Comparison of ENCODE assay signal across 18 mouse cellular contexts in the genomic region with DNA sequence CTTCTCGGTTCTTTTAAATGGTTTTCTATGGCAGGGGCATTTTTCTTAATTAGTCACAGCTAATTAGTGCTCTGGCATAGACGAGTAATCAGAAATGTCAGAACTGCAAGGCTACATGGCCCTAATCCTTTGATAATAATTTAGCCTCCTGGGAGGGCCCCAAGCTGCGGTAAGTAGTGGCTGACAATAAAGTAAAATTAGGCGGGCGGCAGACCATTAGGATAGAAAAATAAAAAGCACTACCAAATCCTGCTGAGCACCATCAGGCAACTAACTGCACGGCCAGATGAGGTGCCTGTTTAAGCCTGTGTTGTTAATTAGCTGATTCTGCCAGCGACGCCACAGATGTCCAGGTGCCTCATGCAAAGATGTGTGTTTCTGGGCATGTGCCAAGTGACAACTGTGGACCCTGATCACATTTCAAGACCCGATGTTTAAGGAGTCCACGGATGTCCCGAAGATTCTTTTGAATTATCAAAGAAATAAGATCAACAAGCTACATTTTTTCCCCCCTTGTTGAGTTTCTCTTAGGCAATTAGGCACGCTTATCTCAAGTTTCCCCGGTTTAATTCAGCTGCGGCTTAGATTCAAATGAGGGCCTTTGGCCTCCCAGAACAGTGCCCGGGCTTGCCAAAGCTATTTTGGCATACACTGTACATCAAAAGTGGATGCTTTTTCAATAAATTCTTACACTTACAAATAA. TPM values are rescaled to one million over a fixed set of nuclear protein-coding genes. Genes with fewer than 3 reads are reported as not detected.
DNase-seq lines count a peak whose midpoint lies in the region; ATAC-seq and TF ChIP-seq lines count a peak whose summit lies in the region.
"Had no signal": no experiment of that assay in that cellular context is flagged by ENCODE, and none has a peak within 500 bp of the region (broad histone marks: within the 10 kb centered on the region; RNA-seq: fewer than 3 reads in every experiment).

No protein-coding gene starts in this region.

- H3K4me2 ChIP-seq in forebrain, postnatal 0 days (ENCODE audit: low read depth): no peak overlapping the region
- H3K4me2 ChIP-seq in midbrain, embryonic 12.5 days (replicated peaks): no peak overlapping the region
- H3K4me2 ChIP-seq: lung, embryonic 15.5 days had no signal

- 6% methylated on average over 15 of the region's 15 CpGs for whole genome bisulfite sequencing in forebrain, postnatal 0 days
- WGBS in midbrain, embryonic 12.5 days: 22% methylated on average over 15 of the region's 15 CpGs

- TF ChIP-seq CTCF in forebrain, postnatal 0 days (IDR thresholded peaks at IDR 0.05; ENCODE audit: low read depth): no peak

- H3K9ac ChIP-seq in forebrain, postnatal 0 days: no peak overlapping the region
- H3K9ac ChIP-seq in midbrain, embryonic 12.5 days (replicated peaks): no peak overlapping the region
- H3K9ac ChIP-seq: lung, embryonic 15.5 days had no signal

- H3K27ac ChIP-seq in forebrain, postnatal 0 days (ENCODE audit: low read depth, low read length): no peak overlapping the region
- no peak overlapping the region for H3K27ac ChIP-seq in midbrain, embryonic 12.5 days (replicated peaks)
- H3K27ac ChIP-seq: heart, adult 2 months; lung, embryonic 15.5 days had no signal

- peaks cover 44% of the 10 kb centered on the region for H3K27me3 ChIP-seq in forebrain, postnatal 0 days (ENCODE audit: insufficient read depth, low read length)
- H3K27me3 ChIP-seq in midbrain, embryonic 12.5 days: peaks cover 74% of the 10 kb centered on the region
- H3K27me3 ChIP-seq: lung, embryonic 15.5 days had no signal

- H3K36me3 ChIP-seq in forebrain, postnatal 0 days (ENCODE audit: insufficient read depth): no peaks in the 10 kb centered on the region
- no peaks in the 10 kb centered on the region for H3K36me3 ChIP-seq in midbrain, embryonic 12.5 days
- H3K36me3 ChIP-seq: lung, embryonic 15.5 days had no signal

- no peaks in the 10 kb centered on the region for H3K4me1 ChIP-seq in forebrain, postnatal 0 days (ENCODE audit: insufficient read depth)
- peaks cover 9% of the 10 kb centered on the region; the same call in 1 of the 2 replicates for H3K4me1 ChIP-seq in midbrain, embryonic 12.5 days
- H3K4me1 ChIP-seq: lung, embryonic 15.5 days had no signal

- ATAC-seq in forebrain, postnatal 0 days: peak; percentile 54; the same call in 1 of the 2 replicates
- ATAC-seq in midbrain, embryonic 12.5 days (ENCODE audit: low FRiP score, low read depth): peak; percentile 82
- ATAC-seq: activated CD4-positive, CD25-positive, alpha-beta regulatory T cell, adult 4 months had no signal

- no peaks in the 10 kb centered on the region for H3K9me3 ChIP-seq in forebrain, postnatal 0 days (ENCODE audit: low read length)
- H3K9me3 ChIP-seq in midbrain, embryonic 12.5 days: no peaks in the 10 kb centered on the region
- H3K9me3 ChIP-seq: lung, embryonic 15.5 days had no signal

- H3K4me3 ChIP-seq in forebrain, postnatal 0 days (ENCODE audit: low read depth, low read length): no peak overlapping the region
- no peak overlapping the region for H3K4me3 ChIP-seq in midbrain, embryonic 12.5 days
- H3K4me3 ChIP-seq: heart, adult 2 months; lung, embryonic 15.5 days had no signal

- DNase-seq in embryo, embryonic 11 days: peak; percentile 39
- DNase-seq in embryo, embryonic 10 days (ENCODE audit: low spot score): no peak
- DNase-seq in forebrain, postnatal 0 days: peak; percentile 39
- DNase-seq in retina, embryonic 14.5 days (ENCODE audit: low spot score): peak; percentile 65
- no peak for DNase-seq in B cell, adult 2 months
- no peak for DNase-seq in adrenal gland, adult 8-10 months
- DNase-seq in urinary bladder, adult 18-20 months (ENCODE audit: low spot score in 2 of 2): no peak
- DNase-seq: heart, adult 2 months; heart, postnatal 36 days; thymus, adult 2 months had no signal

RNA-seq across cellular contexts. Expression of gene Fezf1, which starts 32.8 kb away (rescaled TPM):
- 6.1 and 19.7 TPM in 2 replicates for total RNA-seq in forebrain, postnatal 0 days (2014; rRNA removed)
- polyA plus RNA-seq in forebrain, postnatal 0 days (2015; fragmentation: Nextera tagmentation; extraction: Ambion mirVana): 4.5 and 10.0 TPM in 2 replicates
- polyA plus RNA-seq in midbrain, embryonic 12.5 days (2016; fragmentation: Nextera tagmentation; extraction: Ambion mirVana): 0.73 and 4.5 TPM in 2 replicates
- total RNA-seq in adrenal gland, adult 8-10 months (2022): not detected
- total RNA-seq: common myeloid progenitor, adult 5-6 weeks; heart, adult 2 months; heart, postnatal 36 days; layer of hippocampus, postnatal 10 days; MEL had no signal
- polyA plus RNA-seq: activated CD4-positive, CD25-positive, alpha-beta regulatory T cell, adult 4 months; C2C12; heart, adult 2 months; kidney, embryonic 14.5 days; lung, embryonic 15.5 days had no signal

Comparison
In these comparisons a context has a peak if more than half of its experiments do, and no peak if none do; other contexts are left out.
1. DNase-seq: peak in embryo, embryonic 11 days (single experiment), forebrain, postnatal 0 days (single experiment) and retina, embryonic 14.5 days (single experiment); none in embryo, embryonic 10 days (single experiment), B cell, adult 2 months (0 of 2), adrenal gland, adult 8-10 months (single experiment) and urinary bladder, adult 18-20 months (0 of 2).